Mouse (Mus musculus): ENCODE measurements around the gene Tesmin.

DNA sequence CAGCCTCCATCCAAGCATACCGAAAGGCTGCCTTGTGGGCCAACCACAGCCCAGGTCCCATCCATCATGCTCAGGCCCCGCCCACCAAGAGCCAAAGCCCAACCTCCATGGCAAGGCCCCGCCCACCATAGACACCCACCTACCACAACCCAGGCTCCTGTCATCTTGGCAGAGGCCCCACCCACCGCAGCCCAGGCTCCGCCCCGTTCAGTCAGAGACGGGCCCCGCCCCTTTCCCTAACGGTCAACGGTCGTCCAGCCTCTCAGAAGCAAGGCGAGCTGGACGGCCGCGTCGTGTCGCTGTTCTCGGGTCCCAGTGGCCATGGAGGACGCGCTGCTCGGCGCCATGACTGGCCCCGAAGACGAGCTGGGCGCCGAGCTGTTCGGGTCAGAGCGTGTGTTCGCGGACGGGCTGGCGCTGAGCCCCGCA, at the start of gene Tesmin:
- no peak for TF ChIP-seq CTCF (conservative IDR thresholded peaks at IDR 0.05 in 1 of 2, IDR thresholded peaks at IDR 0.05 in 1 of 2; ENCODE audit: low read depth in 2 of 2, low read length in 2 of 2)
- TF ChIP-seq USF1 (IDR thresholded peaks at IDR 0.05; ENCODE audit: low read depth, low read length) = no peak
- TF ChIP-seq TBP (conservative IDR thresholded peaks at IDR 0.05; ENCODE audit: low read depth, low read length) = no peak
- no peak; the same call in 1 of the 2 replicates for TF ChIP-seq POLR2A (IDR thresholded peaks at IDR 0.05; ENCODE audit: low read depth, low read length)
- no peak for TF ChIP-seq E2F4 (IDR thresholded peaks at IDR 0.05; ENCODE audit: insufficient replicate concordance, low read depth, low read length)
- no peak for TF ChIP-seq ZC3H11A (IDR thresholded peaks at IDR 0.05; ENCODE audit: low read depth, low read length)
- no peak for TF ChIP-seq JUN (IDR thresholded peaks at IDR 0.05; ENCODE audit: insufficient read depth, low read depth, low read length)
- no peak for TF ChIP-seq UBTF (IDR thresholded peaks at IDR 0.05; ENCODE audit: low read depth, low read length)
- no peak for TF ChIP-seq HCFC1 (IDR thresholded peaks at IDR 0.05; ENCODE audit: low read depth, low read length)
- TF ChIP-seq MAX (IDR thresholded peaks at IDR 0.05; ENCODE audit: low read length) = no peak
- TF ChIP-seq NELFE (IDR thresholded peaks at IDR 0.05; ENCODE audit: low read depth, low read length) = no peak
- TF ChIP-seq SIN3A (IDR thresholded peaks at IDR 0.05; ENCODE audit: low read length) = no peak
- TF ChIP-seq MXI1 (IDR thresholded peaks at IDR 0.05; ENCODE audit: low read depth, low read length) = no peak
